Mouse (Mus musculus) regulatory T cell (primary cell): ENCODE data around the gene R3hdm4.
"Not testable (repeated sequence)": the region's sequence is repeated elsewhere in the genome, so short reads cannot be mapped to it uniquely, and the experiment has no call there.

Experiments used
- in situ Hi-C: fragments of 300-600 bp; cut with MboI, MseI; formaldehyde crosslinking; loops from one replicate; pipeline ENCODE4 v1.15.1; 2025; ENCODE audit warnings: high pct_unique_total_duplicates

R3hdm4 gene

GRCm38 (mm10) chr10:79906712-79907111, 14.3 kb downstream of the R3hdm4 start:
- in situ Hi-C loops = no loop called here

GRCm38 (mm10) chr10:79900951-79901410, 20.0 kb downstream of the R3hdm4 start:
- in situ Hi-C loops = no loop called here

GRCm38 (mm10) chr10:79897316-79898245, 23.4 kb downstream of the R3hdm4 start:
- in situ Hi-C loops = loop anchor here (5.0 kb wide), 1 partner anchor 40 kb away; no protein-coding TSS in a partner anchor

DNA sequence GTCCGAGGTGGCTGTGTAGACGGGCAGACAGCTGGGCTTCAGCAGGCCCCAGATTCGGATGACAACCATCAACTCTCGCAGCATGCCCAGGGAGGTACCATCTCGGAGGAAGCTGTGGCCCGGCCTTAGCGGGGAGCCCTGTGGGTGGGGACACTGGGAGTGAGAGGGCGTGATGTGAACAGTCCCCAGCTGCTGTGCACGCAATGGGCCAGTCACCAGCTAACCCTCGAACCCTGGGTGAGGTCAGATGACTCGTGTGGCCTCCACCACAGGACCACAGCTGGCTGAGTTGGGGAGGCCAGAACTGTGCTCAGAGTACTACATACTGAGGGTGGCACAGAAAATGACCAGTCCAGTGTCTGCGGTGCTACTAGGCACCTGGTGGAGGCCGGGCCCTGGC, 24.2 kb downstream of the R3hdm4 start:
- in situ Hi-C loops = loop anchor here (5.0 kb wide), 1 partner anchor 40 kb away; no protein-coding TSS in a partner anchor

GRCm38 (mm10) chr10:79896306-79896705, 24.7 kb downstream of the R3hdm4 start:
- in situ Hi-C loops = loop anchor here (5.0 kb wide), 1 partner anchor 41 kb away; no protein-coding TSS in a partner anchor

GRCm38 (mm10) chr10:79892451-79893118, 28.4 kb downstream of the R3hdm4 start:
- in situ Hi-C loops = not testable (repeated sequence)

DNA sequence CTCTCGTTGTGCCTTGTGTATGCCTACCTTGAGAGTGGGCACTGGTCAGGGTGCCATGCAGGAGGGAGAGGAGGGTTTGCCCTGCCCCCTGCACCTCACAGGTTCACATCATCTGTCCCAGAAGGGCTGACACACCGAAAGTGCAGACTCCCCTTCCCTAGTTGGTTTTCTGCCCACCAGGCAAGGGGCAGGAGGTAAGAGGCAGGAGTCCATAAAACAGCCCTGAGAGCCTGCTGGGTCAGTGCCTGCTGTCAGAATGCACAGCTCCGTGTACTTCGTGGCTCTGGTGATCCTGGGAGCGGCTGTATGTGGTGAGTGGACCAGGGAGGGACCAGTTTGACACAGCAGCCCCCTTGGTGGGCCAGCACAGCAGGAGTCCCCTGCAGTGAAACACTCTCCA, 30.3 kb downstream of the R3hdm4 start, which contains the start of gene Cfd:
Gene Cfd, plus strand, starts transcription at position 184 of the 400 bp plus-strand sequence.
- in situ Hi-C loops = no loop called here

DNA sequence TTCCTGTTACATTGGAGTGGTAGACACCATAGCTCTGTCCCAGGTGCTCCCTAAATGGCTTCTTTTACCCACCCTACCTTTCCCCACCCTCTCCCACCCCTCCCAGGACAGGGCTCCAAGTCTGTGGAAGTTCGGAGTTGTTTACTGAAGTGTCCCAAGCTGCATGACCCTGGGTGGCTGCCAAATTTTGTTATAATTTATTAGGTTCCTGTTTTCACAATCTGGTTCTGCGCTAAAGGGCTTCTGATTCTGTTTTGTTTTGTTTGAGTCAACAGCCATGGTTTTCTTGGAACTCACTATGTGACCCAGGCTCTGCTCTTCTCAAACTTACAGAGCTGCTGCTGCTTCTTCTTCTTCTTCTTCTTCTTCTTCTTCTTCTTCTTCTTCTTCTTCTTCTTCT, 31.6 kb downstream of the R3hdm4 start:
- in situ Hi-C loops = no loop called here

- in situ Hi-C loops = no loop called here
Observed at GRCm38 (mm10) chr10:79886611-79887010, 34.4 kb downstream of the R3hdm4 start.

- in situ Hi-C loops = no loop called here
Observed at GRCm38 (mm10) chr10:79886054-79886453, 35.0 kb downstream of the R3hdm4 start, which contains the start of gene Elane. TSS of gene Elane (plus strand) at chr10:79886247.

DNA sequence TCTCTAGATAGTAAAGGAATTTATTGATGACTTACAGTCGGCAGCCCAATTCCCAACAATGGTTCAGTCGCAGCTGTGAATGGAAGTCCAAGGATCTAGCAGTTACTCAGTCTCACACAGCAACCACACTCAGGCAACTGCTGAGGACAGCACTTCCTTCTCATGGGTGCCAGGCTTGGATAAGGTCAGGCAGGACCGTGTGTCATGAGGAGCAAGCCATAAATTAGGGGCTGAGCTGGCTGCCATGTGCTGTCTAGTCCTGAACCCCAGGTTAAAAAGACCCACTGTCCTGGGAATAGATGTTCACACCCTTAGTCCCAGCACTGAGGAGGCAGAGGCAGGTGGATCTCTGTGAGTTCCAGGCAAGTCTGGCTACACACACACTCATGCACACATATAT, 36.1 kb downstream of the R3hdm4 start:
- in situ Hi-C loops = not testable (repeated sequence)

- in situ Hi-C loops = no loop called here
Observed at GRCm38 (mm10) chr10:79884446-79884845, 36.6 kb downstream of the R3hdm4 start.

- in situ Hi-C loops = no loop called here
Observed at GRCm38 (mm10) chr10:79883297-79884084, 37.5 kb downstream of the R3hdm4 start.

- in situ Hi-C loops = no loop called here
Observed at GRCm38 (mm10) chr10:79881981-79882380, 39.0 kb downstream of the R3hdm4 start.

DNA sequence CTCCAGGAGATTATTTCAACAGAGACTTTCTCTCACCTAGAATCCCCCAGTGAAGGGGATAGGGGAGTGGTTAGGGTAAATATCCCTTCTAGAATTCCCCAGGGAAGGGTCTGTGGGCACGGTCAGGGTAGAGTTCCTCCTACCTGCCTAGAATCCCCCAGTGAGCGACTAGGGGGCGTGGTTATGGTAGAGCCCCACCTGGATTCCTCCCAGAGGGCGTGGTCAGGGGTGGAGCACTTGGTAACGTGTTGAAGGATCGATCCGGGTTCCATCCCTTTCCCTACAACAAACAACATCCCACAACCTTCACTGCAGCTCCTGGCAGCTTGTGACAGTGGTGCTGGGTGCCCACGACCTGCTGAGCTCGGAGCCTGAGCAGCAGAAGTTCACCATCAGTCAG, 40.3 kb downstream of the R3hdm4 start:
- in situ Hi-C loops = no loop called here

GRCm38 (mm10) chr10:79879527-79879926, 41.5 kb downstream of the R3hdm4 start:
- in situ Hi-C loops = no loop called here

DNA sequence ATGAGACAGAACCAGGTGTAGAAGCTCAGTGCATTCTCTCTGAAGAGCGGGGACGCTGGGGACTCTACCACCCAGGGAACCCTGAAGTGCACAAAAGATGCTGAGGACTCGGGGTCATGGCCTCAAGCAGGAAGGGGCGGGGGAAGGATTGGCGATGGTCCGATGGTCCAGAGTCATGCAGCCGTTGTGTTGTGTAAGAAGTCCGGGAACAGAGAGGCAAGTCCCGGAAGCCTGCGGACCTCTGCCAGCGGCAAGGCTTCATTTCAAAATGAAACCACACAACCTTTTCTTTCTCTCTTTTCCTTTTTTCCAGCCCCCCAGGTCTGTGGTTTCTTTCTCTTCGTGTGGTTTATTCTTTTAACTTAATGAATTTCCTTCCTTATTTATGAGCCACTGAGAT, 43.3 kb downstream of the R3hdm4 start:
- in situ Hi-C loops = no loop called here

GRCm38 (mm10) chr10:79877174-79877573, 43.8 kb downstream of the R3hdm4 start:
- in situ Hi-C loops = no loop called here

- in situ Hi-C loops = no loop called here
Observed at GRCm38 (mm10) chr10:79874290-79874862, 46.6 kb downstream of the R3hdm4 start, which contains the start of the genes Prtn3 and Plppr3. TSS of gene Prtn3 (plus strand) at chr10:79874476. TSS of gene Plppr3 (minus strand) at chr10:79874634.

- in situ Hi-C loops = no loop called here
Observed at GRCm38 (mm10) chr10:79873715-79874289, 47.2 kb downstream of the R3hdm4 start.

- in situ Hi-C loops = no loop called here
Observed at GRCm38 (mm10) chr10:79873313-79873712, 47.7 kb downstream of the R3hdm4 start.
